Comparison of ENCODE assay signal across 8 mouse cellular contexts in genomic region chr3:58636406-58637295, GRCm38 (mm10). TPM values are rescaled to one million over a fixed set of nuclear protein-coding genes. Genes with fewer than 3 reads are reported as not detected.
A peak's percentile ranks its signal among the peaks of the same experiment; 100 is the strongest.
DNase-seq lines count a peak whose midpoint lies in the region; ATAC-seq and TF ChIP-seq lines count a peak whose summit lies in the region.

Erich6 (minus strand) TSS chr3:58637207.

- no peaks in the 10 kb centered on the region for H3K36me3 ChIP-seq in E14TG2a.4 (ENCODE audit: insufficient read depth, low read length)
- no peaks in the 10 kb centered on the region for H3K36me3 ChIP-seq in embryonic facial prominence, embryonic 15.5 days

- H3K27me3 ChIP-seq in E14TG2a.4 (ENCODE audit: insufficient read depth, low read length), result peaks cover 19% of the 10 kb centered on the region
- no peaks in the 10 kb centered on the region for H3K27me3 ChIP-seq in embryonic facial prominence, embryonic 15.5 days

- no peaks in the 10 kb centered on the region for H3K9me3 ChIP-seq in E14TG2a.4 (ENCODE audit: low read length)
- H3K9me3 ChIP-seq in embryonic facial prominence, embryonic 15.5 days (replicated peaks), result no peaks in the 10 kb centered on the region

- peak within 1 kb of the TSS; percentile 76 for H3K4me3 ChIP-seq in E14TG2a.4 (replicated peaks; ENCODE audit: low read length)
- H3K4me3 ChIP-seq in embryonic facial prominence, embryonic 15.5 days (replicated peaks), result peak within 1 kb of the TSS; percentile 49

- peak within 1 kb of the TSS; percentile 93 for H3K4me2 ChIP-seq in embryonic facial prominence, embryonic 15.5 days (replicated peaks)

- peak within 1 kb of the TSS; percentile 19; the same call in 1 of the 2 replicates for H3K9ac ChIP-seq in embryonic facial prominence, embryonic 15.5 days

- intact Hi-C loops in heart, postnatal 36 days (cut with DNase I), result no loop called here

- no peak within 1 kb of the TSS for H3K27ac ChIP-seq in embryonic facial prominence, embryonic 15.5 days (replicated peaks)

- ATAC-seq in embryonic facial prominence, embryonic 15.5 days (ENCODE audit: insufficient number of reproducible peaks, low FRiP score, low TSS enrichment, low read depth), result peak; percentile 77

- peaks cover 13% of the 10 kb centered on the region; the same call in 1 of the 2 replicates for H3K4me1 ChIP-seq in E14TG2a.4 (replicated peaks; ENCODE audit: low read depth, low read length)
- peaks cover 7% of the 10 kb centered on the region; the same call in 1 of the 2 replicates for H3K4me1 ChIP-seq in embryonic facial prominence, embryonic 15.5 days

- no peak for TF ChIP-seq CTCF in E14TG2a.4 (conservative IDR thresholded peaks at IDR 0.05; ENCODE audit: low read length)

- peak; percentile 61 to 67 for DNase-seq in adrenal gland, postnatal 36 days
- DNase-seq in heart, postnatal 36 days, result peak; percentile 14 to 21
- DNase-seq in layer of hippocampus, postnatal 36 days, result peak; percentile 7 to 18
- DNase-seq in lung, postnatal 14 days, result peak; percentile 6
- peak; percentile 42 for DNase-seq in ovary, postnatal 36 days (ENCODE audit: low spot score)
- DNase-seq in thymus, postnatal 14 days, result no peak

- under 1% methylated on average over 34 of the region's 34 CpGs for WGBS in embryonic facial prominence, embryonic 15.5 days

RNA-seq across cellular contexts. Expression of gene Erich6, which starts in this region (rescaled TPM):
- total RNA-seq in adrenal gland, postnatal 36 days (2021), result under 1 TPM in 1 of 2 experiments, not detected in 1; 0.17 TPM
- polyA plus RNA-seq in embryonic facial prominence, embryonic 15.5 days (2015; fragmentation: Nextera tagmentation; extraction: Ambion mirVana), result 0.08 TPM in 1 of 2 replicates, not detected in the other
- not detected for total RNA-seq in heart, postnatal 36 days (2021)
- total RNA-seq in layer of hippocampus, postnatal 36 days (2021), result 1 to 10 TPM; 1.2 to 1.4 TPM

Comparison
In these comparisons a context has a peak if more than half of its experiments do, and no peak if none do; other contexts are left out.
1. Peak in DNase-seq in adrenal gland, postnatal 36 days; RNA of the gene not detected or under 1 TPM.
2. Peak in ATAC-seq, H3K4me3 ChIP-seq, H3K9ac ChIP-seq and H3K4me2 ChIP-seq in embryonic facial prominence, embryonic 15.5 days; RNA of the gene not detected or under 1 TPM.
3. Peak in DNase-seq in heart, postnatal 36 days; RNA of the gene not detected or under 1 TPM.